Mouse (Mus musculus) thymus, postnatal 14 days (tissue): ENCODE results near the gene Syce2.
A peak's percentile ranks its signal among the peaks of the same experiment; 100 is the strongest.
"Not testable (repeated sequence)": the region's sequence is repeated elsewhere in the genome, so short reads cannot be mapped to it uniquely, and the experiment has no call there.

Experiments
- DNase-seq: peaks from one replicate; pipeline ENCODE4 v3.0.0; 2021

The Syce2 gene

DNA sequence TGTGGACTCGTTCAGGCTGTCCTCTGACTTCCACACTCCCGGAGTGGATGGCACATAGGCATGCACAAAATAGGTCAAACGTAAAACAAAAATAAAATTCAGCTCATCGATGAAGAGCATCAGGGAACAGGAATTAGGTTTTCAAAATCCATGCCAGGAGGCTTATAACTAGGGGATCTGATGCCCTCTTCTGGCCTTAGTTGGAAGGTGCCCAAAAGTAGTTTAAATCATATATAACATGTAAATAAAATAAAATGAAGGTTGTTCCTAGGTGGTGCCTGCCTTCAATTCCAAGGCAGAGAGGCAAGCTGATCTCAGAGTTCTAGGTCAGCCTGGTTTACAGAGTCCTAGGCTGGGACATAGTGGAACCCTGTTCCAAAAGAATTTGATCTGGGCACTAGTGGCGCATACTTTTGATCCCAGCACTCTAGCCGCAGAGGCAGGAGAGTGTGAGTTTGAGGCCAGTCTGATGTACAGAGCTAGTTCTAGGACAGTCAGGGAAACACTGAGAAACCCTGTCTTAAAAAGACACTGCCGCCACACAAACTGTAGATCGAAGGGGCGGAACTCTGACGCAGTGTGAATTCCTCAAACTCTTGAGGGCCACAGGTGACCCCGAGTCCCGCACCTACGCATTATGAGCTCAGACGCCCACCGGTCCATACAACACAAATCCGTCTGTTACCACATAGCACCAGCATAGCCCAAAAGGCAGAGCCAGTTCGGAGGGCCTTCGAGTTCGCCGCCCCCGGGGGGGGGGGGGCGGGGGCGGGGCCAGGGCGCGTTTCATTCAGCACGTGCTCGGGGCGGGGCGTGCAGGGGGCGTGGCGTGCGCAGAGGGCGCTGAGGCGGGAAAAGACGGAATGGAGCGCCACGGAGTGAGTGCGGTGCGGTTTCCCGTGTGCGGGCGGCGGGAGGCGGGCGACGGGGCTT is at the start of gene Syce2:
Syce2 (plus strand) TSS at position 736 of the 933 bp plus-strand sequence.
- DNase-seq: peak; percentile 91

GRCm38 (mm10) chr8:84822723-84823122 is 49.2 kb upstream of the Syce2 start, which contains the start of gene Dand5:
Gene Dand5, minus strand, starts transcription at chr8:84822823.
- DNase-seq: no peak

DNA sequence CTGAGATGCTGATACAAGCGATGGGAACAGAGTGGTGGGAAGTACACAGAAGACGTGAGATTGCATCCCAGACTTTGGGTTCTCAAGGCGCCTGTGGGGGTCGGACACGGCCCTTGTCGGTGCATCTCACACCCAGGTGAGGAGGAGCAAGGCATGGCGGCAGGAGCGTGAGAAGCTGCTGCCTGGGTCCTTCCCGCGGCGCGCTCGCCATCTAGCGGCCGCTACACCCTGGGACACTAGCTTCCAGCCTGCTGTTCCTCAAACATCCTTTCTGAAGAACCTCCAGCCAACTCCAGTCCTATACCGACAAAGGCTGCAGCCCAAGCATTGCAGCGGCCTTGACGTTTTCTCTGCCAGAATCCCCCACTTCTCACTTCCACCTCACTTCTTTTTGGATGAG is 48.3 kb upstream of the Syce2 start:
- DNase-seq: peak; percentile 73

GRCm38 (mm10) chr8:84825636-84826035 is 46.3 kb upstream of the Syce2 start:
- DNase-seq: peak; percentile 63

- not testable (repeated sequence) for DNase-seq
Measured at GRCm38 (mm10) chr8:84826518-84826917, 45.4 kb upstream of the Syce2 start.

GRCm38 (mm10) chr8:84831490-84831889 is 40.4 kb upstream of the Syce2 start, which contains the start of gene Gadd45gip1:
Gene Gadd45gip1, plus strand, starts transcription at chr8:84831522.
- DNase-seq: peak; percentile 42

DNA sequence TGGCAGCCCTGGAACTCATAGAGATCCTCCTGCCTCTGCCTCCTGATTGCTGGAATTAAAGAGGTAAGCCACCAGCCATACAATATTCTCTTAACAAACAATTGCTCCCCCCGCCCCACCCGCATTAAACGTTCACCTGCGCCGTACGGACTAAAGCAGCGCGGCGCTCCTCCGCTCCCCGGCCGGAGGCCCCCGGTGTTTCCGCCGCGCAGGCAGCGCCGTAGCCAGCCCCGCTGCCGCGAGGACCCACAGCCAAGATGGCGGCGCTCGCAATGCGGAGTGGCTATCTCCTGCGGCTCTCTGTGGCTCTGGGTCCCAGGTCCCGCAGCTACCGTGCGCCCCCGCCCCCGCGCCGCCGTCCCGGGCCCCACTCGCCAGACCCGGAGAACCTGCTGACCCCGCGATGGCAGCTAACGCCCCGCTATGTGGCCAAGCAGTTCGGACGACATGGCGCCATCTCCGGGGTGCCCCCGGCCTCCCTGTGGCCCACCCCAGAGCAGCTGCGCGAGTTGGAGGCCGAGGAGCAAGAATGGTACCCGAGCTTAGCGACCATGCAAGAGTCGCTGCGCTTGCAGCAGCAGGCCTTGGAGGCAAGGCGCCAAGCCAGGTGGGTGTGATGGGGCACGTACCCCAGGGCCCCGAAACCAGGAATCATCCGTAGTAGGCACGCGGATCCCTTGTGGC is 39.7 kb upstream of the Syce2 start:
- peak; percentile 90 for DNase-seq

GRCm38 (mm10) chr8:84832759-84833742 is 38.9 kb upstream of the Syce2 start:
- DNase-seq: no peak

DNA sequence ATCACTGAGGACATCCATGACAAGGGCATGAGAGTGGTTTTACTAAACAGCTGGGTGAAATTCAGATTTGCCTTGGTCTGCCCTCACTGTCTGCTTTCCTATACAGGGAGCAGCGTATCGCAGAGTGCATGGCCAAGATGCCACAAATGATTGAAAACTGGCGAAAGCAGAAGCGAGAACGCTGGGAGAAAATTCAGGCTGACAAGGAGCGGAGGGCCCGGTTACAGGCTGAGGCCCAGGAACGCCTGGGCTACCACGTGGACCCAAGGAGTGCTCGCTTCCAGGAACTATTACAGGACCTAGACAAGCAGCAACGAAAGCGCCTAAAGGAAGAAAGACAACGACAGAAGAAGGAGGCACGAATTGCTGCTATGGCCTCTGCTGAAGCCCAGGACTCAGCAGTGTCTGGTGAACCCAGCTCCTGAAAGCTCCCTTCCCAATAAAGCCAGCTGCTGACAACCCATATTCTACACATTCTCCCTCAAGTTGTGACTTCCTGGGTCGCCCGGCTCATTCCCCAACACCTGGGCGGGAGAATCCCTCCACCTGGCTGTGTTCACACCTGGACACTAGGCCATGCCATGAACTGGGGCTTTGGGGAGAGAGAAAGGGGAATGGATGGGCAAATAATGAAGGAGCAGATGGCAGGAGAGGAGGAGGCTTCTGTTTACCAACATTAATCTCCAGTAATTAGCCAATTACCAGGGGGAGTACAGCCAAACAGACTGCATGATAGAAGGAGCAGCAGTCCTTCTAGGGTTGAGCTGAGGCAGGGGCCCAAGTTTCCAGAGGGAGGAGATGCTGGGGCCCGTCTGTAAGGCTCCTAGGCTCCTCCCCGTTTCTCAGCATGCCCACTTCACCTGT is 37.7 kb upstream of the Syce2 start:
- no peak for DNase-seq

DNA sequence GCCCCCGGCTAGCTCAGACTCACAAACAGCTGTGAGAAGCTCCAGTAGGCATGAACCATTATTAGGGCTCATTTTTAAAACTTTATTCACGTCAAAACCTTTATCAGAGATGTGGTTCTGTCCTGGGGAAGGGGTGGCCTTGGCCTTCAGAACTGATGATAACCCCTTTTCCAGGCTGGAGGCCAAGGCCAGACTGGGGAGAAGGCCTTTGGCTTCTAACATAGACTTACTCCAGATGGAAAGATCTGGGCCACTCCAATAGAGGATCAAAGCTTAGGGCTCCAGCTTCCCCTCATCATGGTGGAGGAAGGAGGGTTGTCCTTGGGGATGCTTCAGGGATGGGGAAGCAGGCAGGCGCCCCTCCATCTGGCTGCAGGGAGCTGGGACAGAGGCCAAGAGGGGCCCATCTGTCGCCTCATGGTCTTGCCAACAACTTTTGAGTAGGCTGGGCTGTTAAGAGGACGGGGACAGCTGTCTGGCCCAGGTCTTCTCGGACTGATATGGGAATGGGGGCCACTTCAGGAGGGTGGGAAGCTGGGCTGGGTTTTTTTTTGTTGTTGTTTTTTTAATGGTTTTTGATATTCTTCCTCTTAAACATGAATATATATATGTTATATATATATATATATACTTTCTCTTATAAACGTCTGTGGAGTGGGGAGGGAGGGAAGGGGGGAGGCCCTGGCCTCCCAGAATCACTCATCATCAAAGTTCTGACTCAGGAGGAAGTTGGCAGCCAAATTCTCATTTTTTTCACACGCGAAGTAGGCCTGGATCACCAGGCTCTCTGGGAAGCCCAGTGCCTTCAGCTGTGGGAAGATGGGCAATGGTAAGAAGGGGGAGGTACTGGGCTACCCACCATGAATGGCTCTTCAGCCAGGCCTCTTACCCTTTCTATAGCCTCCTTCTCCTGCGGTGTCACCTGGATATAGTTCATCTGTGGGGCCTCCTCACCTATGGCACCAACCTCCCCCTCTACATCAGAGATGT is 36.8 kb upstream of the Syce2 start:
- DNase-seq: no peak

DNA sequence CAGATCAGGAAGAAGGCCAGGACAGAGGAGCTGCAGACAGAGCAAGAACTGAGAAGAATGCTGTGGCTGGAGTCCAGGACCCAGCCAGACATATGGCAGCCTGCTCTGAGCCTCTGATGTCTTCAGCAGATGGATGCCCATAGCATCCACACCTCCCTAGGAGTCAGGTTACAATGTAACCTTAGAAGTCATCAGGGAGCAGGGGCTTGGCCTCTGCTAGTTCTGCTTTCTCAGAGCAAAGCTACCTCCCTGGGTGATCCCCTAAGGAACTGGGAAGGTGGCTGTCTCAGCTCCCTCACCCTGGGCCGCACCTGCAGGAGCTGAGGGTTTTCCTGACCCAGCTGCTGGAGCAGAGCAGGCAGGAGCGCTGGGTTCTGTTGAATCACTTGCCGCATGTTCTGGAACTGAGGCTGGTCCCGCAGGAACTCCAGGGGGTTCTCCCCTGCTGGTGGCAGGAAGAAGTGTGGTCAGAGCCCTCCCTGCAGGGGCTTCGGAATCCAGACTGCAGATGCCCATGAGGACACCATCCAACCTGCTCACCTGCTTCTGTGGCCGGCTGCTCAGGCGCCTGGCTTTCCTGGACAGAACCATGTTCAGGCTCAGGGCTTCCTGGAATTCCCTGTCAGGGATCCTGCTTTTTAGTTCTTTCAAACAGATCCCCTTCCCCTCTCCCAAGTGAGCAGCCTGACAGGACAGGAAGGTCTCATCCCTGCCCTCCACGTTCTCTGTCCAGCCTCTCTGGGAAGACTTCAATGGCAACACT is 34.6 kb upstream of the Syce2 start:
- DNase-seq: no peak

DNA sequence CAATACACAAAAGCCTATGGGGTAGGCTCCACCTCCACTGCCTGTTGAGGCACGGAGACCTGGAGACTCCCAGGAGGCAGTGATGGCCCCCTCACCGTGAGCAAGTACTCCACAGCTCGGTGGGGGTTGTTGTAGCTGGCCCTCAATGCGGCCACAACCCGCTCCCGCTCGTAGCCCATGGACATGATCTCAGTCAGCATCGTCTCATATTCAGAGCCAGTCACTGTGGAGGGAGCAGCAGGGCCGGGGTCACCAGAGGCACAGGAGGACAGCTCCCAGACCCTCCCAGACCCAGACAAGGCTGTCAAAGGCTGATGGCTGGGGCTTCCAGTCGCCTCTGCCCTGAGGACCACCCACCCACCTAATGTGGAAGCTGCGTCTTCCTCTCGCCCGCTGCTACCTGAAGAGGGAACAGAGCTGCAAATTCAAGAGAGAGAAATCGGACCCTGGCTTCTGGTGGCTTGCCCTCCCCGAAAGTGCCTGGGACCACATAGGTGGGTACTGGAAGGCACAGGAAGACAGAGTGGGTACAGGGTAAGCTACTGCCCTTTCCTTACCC is 33.9 kb upstream of the Syce2 start:
- DNase-seq: no peak

DNA sequence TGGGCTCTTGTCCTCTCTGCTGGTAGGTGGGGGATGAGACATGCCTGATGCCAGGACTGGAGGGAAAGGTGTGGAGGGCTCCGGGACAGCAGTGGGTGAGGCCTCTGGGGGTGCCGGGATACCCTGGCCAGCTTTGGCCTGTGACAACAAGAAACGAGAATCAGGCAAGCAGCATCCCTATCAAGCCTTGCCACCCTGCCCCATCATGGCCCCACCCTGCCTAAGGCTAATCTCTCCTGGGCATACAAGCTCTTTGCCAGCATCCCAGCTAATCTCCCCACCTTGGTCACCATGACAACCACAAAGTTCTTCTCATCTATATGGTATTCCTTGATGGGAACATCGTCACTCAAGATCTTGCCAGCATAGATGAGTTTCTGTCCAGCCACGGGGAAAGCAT is 33.4 kb upstream of the Syce2 start:
- no peak for DNase-seq

- DNase-seq: no peak
Measured at GRCm38 (mm10) chr8:84839411-84839810, 32.5 kb upstream of the Syce2 start.

- DNase-seq: no peak
Measured at GRCm38 (mm10) chr8:84839875-84840247, 32.0 kb upstream of the Syce2 start.

DNA sequence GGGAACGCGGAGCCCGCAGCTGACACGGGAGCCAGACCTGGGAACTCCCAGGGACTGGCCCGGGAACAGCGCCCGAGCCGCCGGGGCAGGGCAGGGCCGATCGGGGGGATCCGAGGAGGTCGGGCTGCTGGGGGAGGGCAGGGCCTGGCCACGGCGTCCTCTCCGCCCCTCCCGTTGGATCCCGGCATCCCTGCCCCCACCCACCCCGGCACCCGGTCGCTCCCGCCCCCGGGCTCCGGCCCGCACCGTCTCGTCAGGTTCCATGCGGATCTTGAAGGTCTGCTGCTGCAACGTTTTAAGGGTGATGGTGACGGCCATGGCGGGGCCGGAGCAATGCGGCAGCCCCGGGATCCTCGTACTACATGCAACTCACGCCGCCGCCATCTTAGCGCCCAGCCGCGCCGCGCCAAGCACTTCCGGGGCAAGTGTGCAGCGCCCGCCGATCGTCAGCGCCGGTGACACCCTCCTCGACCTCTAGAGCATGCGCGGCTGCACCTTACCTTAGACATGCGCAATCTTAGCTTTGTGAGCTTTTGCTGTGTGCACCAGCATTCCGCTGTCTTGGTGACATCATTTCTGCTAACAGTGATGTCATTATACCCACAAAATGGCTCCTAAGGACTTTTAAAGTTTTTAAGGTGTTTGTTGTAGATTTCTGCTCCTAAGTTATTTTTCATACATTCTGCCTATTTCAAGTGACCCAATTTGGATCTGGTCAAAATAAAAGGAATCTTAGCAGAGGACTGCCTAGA is 31.5 kb upstream of the Syce2 start, which contains the start of gene Rad23a:
Rad23a (minus strand) TSS at position 418 of the 752 bp plus-strand sequence.
- DNase-seq: peak; percentile 92

DNA sequence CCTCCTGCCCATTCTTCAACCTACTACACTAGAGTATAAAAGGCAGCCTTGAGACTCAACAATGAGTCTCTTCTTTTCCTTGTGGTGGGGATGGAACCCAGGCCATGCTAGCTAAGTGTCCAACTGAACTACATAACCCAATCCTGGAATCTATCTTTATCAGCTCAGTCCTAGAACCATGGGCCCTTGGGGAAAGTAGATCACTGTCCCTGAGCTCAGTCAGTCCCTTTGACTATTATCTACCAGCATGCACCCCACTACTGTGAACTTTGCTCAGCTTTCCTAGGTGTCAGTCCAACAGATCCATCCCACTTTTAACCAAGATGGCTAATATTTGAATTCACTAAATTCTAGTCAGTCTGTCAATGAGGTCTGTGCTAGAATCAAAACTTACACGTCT is 30.4 kb upstream of the Syce2 start:
- no peak for DNase-seq

GRCm38 (mm10) chr8:84844397-84845070 is 27.4 kb upstream of the Syce2 start:
- DNase-seq: no peak
